Mouse (Mus musculus): ENCODE results near the gene Qrich2. TPM values are rescaled to one million over a fixed set of nuclear protein-coding genes. Genes with fewer than 3 reads are reported as not detected.

The Qrich2 gene
- total RNA-seq, 1 experiment: 0.22 TPM

DNA sequence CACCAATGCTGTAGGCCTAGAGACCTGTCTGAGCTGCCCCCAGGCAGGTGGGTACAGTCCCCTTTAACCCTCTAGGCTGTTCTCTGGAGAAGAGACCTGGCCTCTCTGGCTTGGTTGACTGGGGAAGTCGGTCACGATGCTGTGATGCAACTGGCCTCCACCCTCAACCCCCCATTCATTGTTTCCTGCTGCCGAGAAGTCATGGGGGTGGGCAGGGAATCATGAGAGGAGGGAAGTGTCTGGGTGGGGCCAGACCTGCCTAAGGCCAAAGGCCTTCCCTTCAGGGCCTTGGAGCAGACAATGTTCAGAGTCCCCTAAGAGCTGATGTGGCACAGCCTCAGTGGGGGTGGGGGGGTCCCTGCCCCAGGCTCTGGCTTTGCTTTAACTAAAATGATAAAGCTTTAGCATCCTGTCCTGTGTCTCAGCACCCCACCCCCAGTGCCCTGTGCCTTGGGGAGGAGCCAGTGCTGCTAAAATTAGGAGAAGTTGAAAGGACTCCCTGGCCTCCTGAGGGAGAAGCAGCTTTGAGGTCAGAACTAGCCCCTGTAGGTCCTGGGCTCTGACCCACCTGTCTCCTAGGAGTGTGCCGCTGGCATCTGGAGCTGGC, 29.2 kb downstream of the Qrich2 start:
- in situ Hi-C loops (cut with MboI; ENCODE audit: low sequenced_read_pairs in 2 of 2, unreplicated experiment in 2 of 2): no loop called here
- H3K9ac ChIP-seq (ENCODE audit: insufficient read depth, low read depth, low read length, poor library complexity, severe bottlenecking): peak overlapping the region; percentile 84
- peaks cover 37% of the 10 kb centered on the region for H3K36me3 ChIP-seq (ENCODE audit: control insufficient read depth, insufficient read depth, low read length, poor library complexity, severe bottlenecking)
- peak overlapping the region; percentile 38 to 78 for H3K4me3 ChIP-seq (ENCODE audit: insufficient read depth in 1 of 2, low read depth in 1 of 2, low read length in 2 of 2, poor library complexity in 1 of 2, severe bottlenecking in 1 of 2)
- TF ChIP-seq ZNF384 (IDR thresholded peaks at IDR 0.05; ENCODE audit: low read depth, low read length) (no peak), HCFC1 (IDR thresholded peaks at IDR 0.05; ENCODE audit: borderline replicate concordance, insufficient read depth, low read length) (no peak)
- no peak for DNase-seq (ENCODE audit: low read depth, low spot score)
- peaks cover 11 to 24% of the 10 kb centered on the region in 2 experiments for H3K4me1 ChIP-seq (ENCODE audit: control insufficient read depth in 2 of 2, insufficient read depth in 2 of 2, low read length in 2 of 2, poor library complexity in 1 of 2)
- peak overlapping the region; percentile 86 for H3K27ac ChIP-seq (ENCODE audit: insufficient read depth, low read depth, low read length, poor library complexity, severe bottlenecking)
- no peaks in the 10 kb centered on the region for H3K9me3 ChIP-seq (ENCODE audit: control insufficient read depth, insufficient read depth, low read depth, low read length)

DNA sequence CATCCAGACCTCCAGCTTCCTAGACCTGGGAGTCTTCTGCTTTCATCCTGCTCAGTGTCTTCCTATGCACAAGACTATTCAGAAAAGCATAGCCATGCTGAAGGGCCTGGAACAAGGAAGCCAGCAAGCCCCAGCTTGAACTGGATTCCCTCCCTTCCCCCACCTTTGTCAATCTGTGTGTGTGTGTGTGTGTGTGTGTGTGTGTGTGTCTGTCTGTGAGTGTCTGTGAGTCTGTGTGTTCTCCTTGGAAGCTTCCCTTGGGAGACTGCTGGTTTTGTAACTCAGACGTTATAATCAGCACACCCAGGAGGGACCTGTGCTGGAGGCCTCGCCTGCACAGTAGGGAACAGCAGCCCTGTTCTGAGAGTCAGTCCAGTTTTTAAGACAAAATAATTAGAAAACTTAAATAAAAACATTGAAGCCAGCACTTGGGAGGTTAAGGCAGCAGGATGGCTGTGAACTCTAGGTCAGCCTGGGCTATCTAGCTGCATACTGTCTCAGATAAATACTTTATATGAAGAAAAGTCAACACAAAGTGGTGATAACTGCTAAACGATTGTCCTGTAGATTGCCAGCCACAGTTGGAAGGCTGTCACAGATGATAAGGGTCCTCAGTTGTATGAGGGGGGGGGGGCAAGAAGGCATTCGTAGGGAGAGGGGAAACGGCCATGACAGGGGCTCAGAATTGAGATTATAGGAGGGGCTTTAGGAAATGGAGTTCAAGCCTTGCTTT, 29.9 kb downstream of the Qrich2 start:
- Histone ChIP-seq H3K27ac (ENCODE audit: insufficient read depth, low read depth, low read length, poor library complexity, severe bottlenecking) (peak overlapping the region; percentile 86), H3K36me3 (ENCODE audit: control insufficient read depth, insufficient read depth, low read length, poor library complexity, severe bottlenecking) (peaks cover 37% of the 10 kb centered on the region), H3K9me3 (ENCODE audit: control insufficient read depth, insufficient read depth, low read depth, low read length) (no peaks in the 10 kb centered on the region), H3K4me3 (ENCODE audit: insufficient read depth in 1 of 2, low read depth in 1 of 2, low read length in 2 of 2, poor library complexity in 1 of 2, severe bottlenecking in 1 of 2) (peak overlapping the region; percentile 78 to 97), H3K4me1 (ENCODE audit: control insufficient read depth in 2 of 2, insufficient read depth in 2 of 2, low read length in 2 of 2, poor library complexity in 1 of 2) (peaks cover 11 to 26% of the 10 kb centered on the region in 2 experiments), H3K9ac (ENCODE audit: insufficient read depth, low read depth, low read length, poor library complexity, severe bottlenecking) (peak overlapping the region; percentile 84)
- in situ Hi-C loops (cut with MboI; ENCODE audit: low sequenced_read_pairs in 2 of 2, unreplicated experiment in 2 of 2): no loop called here
- no peak for TF ChIP-seq HCFC1 (IDR thresholded peaks at IDR 0.05; ENCODE audit: borderline replicate concordance, insufficient read depth, low read length)
- TF ChIP-seq MAFK (IDR thresholded peaks at IDR 0.05; ENCODE audit: insufficient read depth, low read depth, low read length): no peak
- no peak for TF ChIP-seq ZNF384 (IDR thresholded peaks at IDR 0.05; ENCODE audit: low read depth, low read length)
- no peak for TF ChIP-seq CHD2 (IDR thresholded peaks at IDR 0.05; ENCODE audit: low read depth, low read length)
- TF ChIP-seq ZC3H11A (IDR thresholded peaks at IDR 0.05; ENCODE audit: borderline replicate concordance, low read depth, low read length): no peak
- no peak for DNase-seq (ENCODE audit: low read depth, low spot score)

GRCm38 (mm10) chr11:116434967-116435752, 30.9 kb downstream of the Qrich2 start:
- H3K9ac ChIP-seq (ENCODE audit: insufficient read depth, low read depth, low read length, poor library complexity, severe bottlenecking): peak overlapping the region; percentile 84
- DNase-seq (ENCODE audit: low read depth, low spot score): no peak
- no peaks in the 10 kb centered on the region for H3K9me3 ChIP-seq (ENCODE audit: control insufficient read depth, insufficient read depth, low read depth, low read length)
- H3K36me3 ChIP-seq (ENCODE audit: control insufficient read depth, insufficient read depth, low read length, poor library complexity, severe bottlenecking): peaks cover 34% of the 10 kb centered on the region
- H3K27ac ChIP-seq (ENCODE audit: insufficient read depth, low read depth, low read length, poor library complexity, severe bottlenecking): peak overlapping the region; percentile 63; the same call in 1 of the 2 replicates
- H3K4me3 ChIP-seq (ENCODE audit: insufficient read depth in 1 of 2, low read depth in 1 of 2, low read length in 2 of 2, poor library complexity in 1 of 2, severe bottlenecking in 1 of 2): peak overlapping the region; percentile 78 to 97
- H3K4me1 ChIP-seq (ENCODE audit: control insufficient read depth in 2 of 2, insufficient read depth in 2 of 2, low read length in 2 of 2, poor library complexity in 1 of 2): peaks cover 15 to 27% of the 10 kb centered on the region in 2 experiments
- no peak for TF ChIP-seq CHD2 (IDR thresholded peaks at IDR 0.05; ENCODE audit: low read depth, low read length)
- no peak for TF ChIP-seq MAFK (IDR thresholded peaks at IDR 0.05; ENCODE audit: insufficient read depth, low read depth, low read length)
- no peak for TF ChIP-seq ZNF384 (IDR thresholded peaks at IDR 0.05; ENCODE audit: low read depth, low read length)
- no peak for TF ChIP-seq ZC3H11A (IDR thresholded peaks at IDR 0.05; ENCODE audit: borderline replicate concordance, low read depth, low read length)
- TF ChIP-seq HCFC1 (IDR thresholded peaks at IDR 0.05; ENCODE audit: borderline replicate concordance, insufficient read depth, low read length): no peak
- in situ Hi-C loops (cut with MboI; ENCODE audit: low sequenced_read_pairs in 2 of 2, unreplicated experiment in 2 of 2): no loop called here

- in situ Hi-C loops (cut with MboI; ENCODE audit: low sequenced_read_pairs in 2 of 2, unreplicated experiment in 2 of 2): no loop called here
- H3K36me3 ChIP-seq (ENCODE audit: control insufficient read depth, insufficient read depth, low read length, poor library complexity, severe bottlenecking): peaks cover 32% of the 10 kb centered on the region
- peaks cover 19 to 28% of the 10 kb centered on the region in 2 experiments for H3K4me1 ChIP-seq (ENCODE audit: control insufficient read depth in 2 of 2, insufficient read depth in 2 of 2, low read length in 2 of 2, poor library complexity in 1 of 2)
- H3K9ac ChIP-seq (ENCODE audit: insufficient read depth, low read depth, low read length, poor library complexity, severe bottlenecking): peak overlapping the region; percentile 84
- H3K9me3 ChIP-seq (ENCODE audit: control insufficient read depth, insufficient read depth, low read depth, low read length): no peaks in the 10 kb centered on the region
- peak overlapping the region; percentile 78 to 97 for H3K4me3 ChIP-seq (ENCODE audit: insufficient read depth in 1 of 2, low read depth in 1 of 2, low read length in 2 of 2, poor library complexity in 1 of 2, severe bottlenecking in 1 of 2)
- no peak for TF ChIP-seq HCFC1 (IDR thresholded peaks at IDR 0.05; ENCODE audit: borderline replicate concordance, insufficient read depth, low read length)
- TF ChIP-seq ZNF384 (IDR thresholded peaks at IDR 0.05; ENCODE audit: low read depth, low read length): no peak
- TF ChIP-seq ZC3H11A (IDR thresholded peaks at IDR 0.05; ENCODE audit: borderline replicate concordance, low read depth, low read length): no peak
- no peak for TF ChIP-seq MAFK (IDR thresholded peaks at IDR 0.05; ENCODE audit: insufficient read depth, low read depth, low read length)
- peak overlapping the region; percentile 63 for H3K27ac ChIP-seq (ENCODE audit: insufficient read depth, low read depth, low read length, poor library complexity, severe bottlenecking)
- DNase-seq (ENCODE audit: low read depth, low spot score): no peak
Observed at GRCm38 (mm10) chr11:116434287-116434966, 31.6 kb downstream of the Qrich2 start.
